Mouse (Mus musculus) hindbrain, postnatal 0 days (tissue): Measurements from ENCODE around the gene Soga1. TPM values are rescaled to one million over a fixed set of nuclear protein-coding genes. Genes with fewer than 3 reads are reported as not detected.

Source experiments
- ATAC-seq: fragments of 200-750 bp; cut with Nextera tagmentation; 2 replicates; pipeline ENCODE4 v1.8.0; 2017; ENCODE audit warnings: mild to moderate bottlenecking, moderate TSS enrichment, moderate library complexity
- DNase-seq: peaks from one replicate; pipeline ENCODE4 v3.0.0-alpha.2; 2015; ENCODE audit warnings: low spot score
- H3K27ac ChIP-seq: fragments of 300-500 bp; sonication (generic); 2 replicates; pipeline ENCODE4 v1.5.1; 2014; ENCODE audit warnings: mild to moderate bottlenecking
- H3K27me3 ChIP-seq: fragments of 300-500 bp; sonication (generic); 2 replicates; pipeline ENCODE4 v1.6.1; 2014; ENCODE audit warnings: low read length, mixed read lengths; ENCODE audit not compliant: insufficient read depth
- H3K36me3 ChIP-seq: fragments of 300-500 bp; sonication (generic); 2 replicates; pipeline ENCODE4 v1.6.1; 2014; ENCODE audit warnings: low read length, mixed read lengths; ENCODE audit not compliant: insufficient read depth
- H3K4me1 ChIP-seq: fragments of 300-500 bp; sonication (generic); 2 replicates; pipeline ENCODE4 v1.6.1; 2014; ENCODE audit warnings: antibody characterized with exemption, low read length, mixed read lengths; ENCODE audit not compliant: insufficient read depth
- H3K4me2 ChIP-seq: fragments of 300-500 bp; sonication (generic); 2 replicates; pipeline ENCODE4 v1.6.1; 2014; ENCODE audit warnings: low read depth, mild to moderate bottlenecking, low read length, moderate library complexity, mixed read lengths
- H3K4me3 ChIP-seq: fragments of 300-500 bp; sonication (generic); 2 replicates; pipeline ENCODE4 v1.5.1; 2014; ENCODE audit warnings: low read length
- H3K9ac ChIP-seq: fragments of 300-500 bp; sonication (generic); replicated peaks from 2 replicates; pipeline ENCODE4 v1.6.1; 2014; ENCODE audit warnings: mild to moderate bottlenecking, low read length, moderate library complexity, mixed read lengths
- H3K9me3 ChIP-seq: fragments of 300-500 bp; sonication (generic); 2 replicates; pipeline ENCODE4 v1.6.1; 2016; ENCODE audit warnings: low read length, mixed read lengths
- CTCF ChIP-seq: IDR thresholded peaks from 2 replicates; pipeline ENCODE4 v1.5.1; 2016; ENCODE audit warnings: antibody characterized with exemption, control low read depth, low read depth
- WGBS: fragments of 180-500 bp; shearing (Covaris S2); extraction: QIAGEN DNeasy Blood & Tissue Kit; methylation state at CpG from one replicate; pipeline ENCODE4 v1.1.7; 2014; 5-methylcytosine and 5-hydroxymethylcytosine counted together
- polyA plus RNA-seq: library from polyadenylated mRNA; unstranded; fragments of >200 nt; fragmentation: Nextera tagmentation; extraction: Ambion mirVana; gene quantifications from 2 replicates; pipeline ENCODE4 v1.2.1, GENCODE M21; 2015
- total RNA-seq: library from RNA; depleted of rRNA; stranded (reverse); fragments of >200 nt; gene quantifications from 2 replicates; pipeline ENCODE4 v1.2.3, GENCODE M21; 2014

Gene Soga1
- total and polyA plus RNA-seq, 2 experiments from 2014 or later: 3.5 to 120 TPM

DNA sequence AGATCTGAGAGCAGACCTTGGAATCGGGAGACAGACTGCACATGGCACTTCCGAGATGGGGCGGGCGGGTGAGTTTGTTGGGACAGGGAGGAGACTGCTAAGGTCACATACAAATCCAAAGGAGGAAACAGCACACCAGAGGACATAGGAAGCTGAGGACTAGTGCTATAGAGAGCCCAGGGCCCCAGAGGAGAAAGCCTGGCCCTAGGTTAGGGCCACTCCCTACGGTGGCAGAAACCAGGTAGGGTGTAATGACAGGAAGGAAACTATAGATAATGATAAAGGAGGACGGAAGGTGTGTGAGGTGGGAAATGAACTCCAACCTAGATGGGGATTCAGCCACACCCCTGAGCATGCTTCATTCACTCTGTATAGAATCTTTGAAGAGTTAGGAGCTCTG, 66.7 kb downstream of the Soga1 start:
- TF ChIP-seq CTCF: no peak
- Histone ChIP-seq H3K36me3 (peaks cover 24% of the 10 kb centered on the region), H3K9me3 (no peaks in the 10 kb centered on the region), H3K4me2 (no peak overlapping the region), H3K9ac (no peak overlapping the region), H3K27ac (no peak overlapping the region), H3K4me1 (peaks cover 6% of the 10 kb centered on the region; the same call in 1 of the 2 replicates), H3K27me3 (no peaks in the 10 kb centered on the region), H3K4me3 (no peak overlapping the region)
- no peak for DNase-seq
- no peak for ATAC-seq
- WGBS: 84% methylated on average over 6 of the region's 6 CpGs

GRCm38 (mm10) chr2:157010634-157011310, 68.3 kb downstream of the Soga1 start:
- peaks cover 8% of the 10 kb centered on the region; the same call in 1 of the 2 replicates for H3K36me3 ChIP-seq
- no peak overlapping the region for H3K4me2 ChIP-seq
- ATAC-seq: no peak
- peak overlapping the region; percentile 41; the same call in 1 of the 2 replicates for H3K27ac ChIP-seq
- DNase-seq: peak; percentile 20
- H3K4me1 ChIP-seq: peaks cover 9% of the 10 kb centered on the region; the same call in 1 of the 2 replicates
- H3K9ac ChIP-seq: no peak overlapping the region
- WGBS: 40% methylated on average over 11 of the region's 11 CpGs
- no peak for TF ChIP-seq CTCF
- H3K4me3 ChIP-seq: no peak overlapping the region
- no peaks in the 10 kb centered on the region for H3K9me3 ChIP-seq
- H3K27me3 ChIP-seq: no peaks in the 10 kb centered on the region

DNA sequence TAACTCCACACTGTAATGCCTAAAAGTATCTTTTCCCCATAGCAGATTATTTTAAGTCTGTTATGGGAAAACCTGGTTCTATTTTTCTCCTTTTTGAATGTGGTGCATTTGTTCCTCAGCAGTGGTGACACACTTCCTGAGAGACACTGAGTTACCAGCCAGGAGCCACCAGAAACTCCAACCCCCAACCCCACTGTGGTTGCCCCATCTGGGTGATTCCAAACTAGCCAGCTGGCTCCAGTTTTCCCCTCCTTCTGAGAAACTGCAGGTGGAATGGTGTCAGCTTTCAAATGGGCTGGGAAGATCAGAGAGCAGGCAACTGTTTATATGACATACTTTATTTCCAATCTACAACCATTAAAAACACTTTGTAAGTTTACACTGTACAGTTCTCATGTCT, 68.9 kb downstream of the Soga1 start:
- no peaks in the 10 kb centered on the region for H3K27me3 ChIP-seq
- no peak overlapping the region for H3K4me3 ChIP-seq
- DNase-seq: peak; percentile 9
- peak overlapping the region; percentile 41; the same call in 1 of the 2 replicates for H3K27ac ChIP-seq
- H3K4me2 ChIP-seq: no peak overlapping the region
- 0 out of 2 replicates have a peak, but pooled peaks cover 4% of the 10 kb centered on the region for H3K36me3 ChIP-seq
- no peak for ATAC-seq
- TF ChIP-seq CTCF: no peak
- H3K4me1 ChIP-seq: peaks cover 9% of the 10 kb centered on the region; the same call in 1 of the 2 replicates
- no peak overlapping the region for H3K9ac ChIP-seq
- H3K9me3 ChIP-seq: no peaks in the 10 kb centered on the region

GRCm38 (mm10) chr2:157008509-157008908, 70.5 kb downstream of the Soga1 start:
- Histone ChIP-seq H3K9me3 (no peaks in the 10 kb centered on the region), H3K4me3 (no peak overlapping the region), H3K4me2 (no peak overlapping the region), H3K27me3 (no peaks in the 10 kb centered on the region), H3K9ac (no peak overlapping the region), H3K36me3 (no peaks in the 10 kb centered on the region), H3K27ac (no peak overlapping the region), H3K4me1 (peaks cover 9% of the 10 kb centered on the region; the same call in 1 of the 2 replicates)
- DNase-seq (no peak), ATAC-seq (no peak)
- TF ChIP-seq CTCF: no peak

DNA sequence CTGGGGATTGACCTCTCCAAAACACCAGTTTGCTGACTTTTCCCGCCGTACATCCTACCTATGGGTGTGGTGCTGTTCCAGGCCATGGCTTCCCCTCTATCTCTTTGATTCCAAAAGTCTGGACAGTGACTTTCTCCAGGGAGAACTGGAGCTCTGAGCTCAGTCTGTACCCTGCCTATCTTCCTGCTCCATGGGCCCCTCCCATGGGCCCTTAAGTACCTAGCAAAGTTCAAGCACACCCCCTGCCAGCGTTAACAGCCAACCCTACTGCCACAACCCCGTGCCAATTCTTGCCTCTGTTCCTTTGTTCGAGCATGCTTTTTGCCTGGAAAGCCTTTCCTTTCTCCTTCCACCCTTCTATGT, 71.8 kb downstream of the Soga1 start:
- no peak for TF ChIP-seq CTCF
- no peaks in the 10 kb centered on the region for H3K36me3 ChIP-seq
- peak overlapping the region; percentile 65 for H3K9ac ChIP-seq
- ATAC-seq (peak; percentile 57), DNase-seq (no peak)
- H3K4me3 ChIP-seq: peak overlapping the region; percentile 64
- peak overlapping the region; percentile 67; the same call in 1 of the 2 replicates for H3K27ac ChIP-seq
- H3K4me2 ChIP-seq: peak overlapping the region; percentile 100
- H3K4me1 ChIP-seq: peaks cover 9% of the 10 kb centered on the region; the same call in 1 of the 2 replicates
- H3K9me3 ChIP-seq: no peaks in the 10 kb centered on the region
- no peaks in the 10 kb centered on the region for H3K27me3 ChIP-seq
- WGBS: 21% methylated on average over 5 of the region's 5 CpGs

- peak; percentile 95 for DNase-seq
Measured at GRCm38 (mm10) chr2:157006511-157007233, 72.4 kb downstream of the Soga1 start, which contains the start of gene Dsn1. TSS of gene Dsn1 (minus strand) at chr2:157007154.

More at GRCm38 (mm10) chr2:157006511-157007233, 72.4 kb downstream of the Soga1 start, which contains the start of gene Dsn1:
- Histone ChIP-seq H3K9me3 (no peaks in the 10 kb centered on the region), H3K9ac (peak within 1 kb of the TSS; percentile 65), H3K27me3 (no peaks in the 10 kb centered on the region), H3K36me3 (no peaks in the 10 kb centered on the region), H3K27ac (peak within 1 kb of the TSS; percentile 67; the same call in 1 of the 2 replicates), H3K4me3 (peak within 1 kb of the TSS; percentile 64), H3K4me1 (peaks cover 9% of the 10 kb centered on the region; the same call in 1 of the 2 replicates), H3K4me2 (peak within 1 kb of the TSS; percentile 100)
- ATAC-seq: peak; percentile 83
- under 1% methylated on average over 56 of the region's 56 CpGs for WGBS
- no peak for TF ChIP-seq CTCF
